Mouse (Mus musculus): Measurements from ENCODE around the gene Gba2. TPM values are rescaled to one million over a fixed set of nuclear protein-coding genes. Genes with fewer than 3 reads are reported as not detected.
"Not testable (repeated sequence)": the region's sequence is repeated elsewhere in the genome, so short reads cannot be mapped to it uniquely, and the experiment has no call there.

Gene Gba2
- 10 to 100 TPM; 67.8 to 71.5 TPM for total RNA-seq (2021)
- long read RNA-seq, experiment 1, transcript Gba2-201 (17 exons, 3,544 nt), result major isoform, 124 of 184 reads
- long read RNA-seq, experiment 1, partial matches to known transcripts, result 38 of 184 reads
- long read RNA-seq, experiment 1, other reads (novel, unspliced or antisense), result 22 of 184 reads
- long read RNA-seq, experiment 2, transcript Gba2-201 (17 exons, 3,544 nt), result major isoform, 84 of 143 reads
- long read RNA-seq, experiment 2, partial matches to known transcripts, result 30 of 143 reads
- long read RNA-seq, experiment 2, other reads (novel, unspliced or antisense), result 29 of 143 reads

GRCm38 (mm10) chr4:43578376-43579204, at the start of gene Gba2, which contains the start of gene Rgp1:
Gene Gba2, minus strand, starts transcription at chr4:43578873.
Gene Rgp1, plus strand, starts transcription at chr4:43578715.
- intact Hi-C loops (cut with DNase I), result no loop called here
- DNase-seq (ENCODE audit: low spot score in 2 of 2), result peak; percentile 60 to 83

GRCm38 (mm10) chr4:43620146-43620778, 41.6 kb upstream of the Gba2 start:
- DNase-seq (ENCODE audit: low spot score in 2 of 2), result no peak
- intact Hi-C loops (cut with DNase I), result no loop called here

GRCm38 (mm10) chr4:43613060-43613730, 34.5 kb upstream of the Gba2 start:
- no peak for DNase-seq (ENCODE audit: low spot score in 2 of 2)
- intact Hi-C loops (cut with DNase I), result no loop called here

GRCm38 (mm10) chr4:43612534-43612933, 33.9 kb upstream of the Gba2 start:
- no peak for DNase-seq (ENCODE audit: low spot score in 2 of 2)
- intact Hi-C loops (cut with DNase I), result no loop called here

- intact Hi-C loops (cut with DNase I), result no loop called here
Measured at GRCm38 (mm10) chr4:43604751-43605685, 26.3 kb upstream of the Gba2 start.

GRCm38 (mm10) chr4:43604099-43604498, 25.4 kb upstream of the Gba2 start:
- intact Hi-C loops (cut with DNase I), result no loop called here
- no peak for DNase-seq (ENCODE audit: low spot score in 2 of 2)

More at GRCm38 (mm10) chr4:43604751-43605685, 26.3 kb upstream of the Gba2 start:
- no peak for DNase-seq (ENCODE audit: low spot score in 2 of 2)

- no peak for DNase-seq (ENCODE audit: low spot score in 2 of 2)
- intact Hi-C loops (cut with DNase I), result no loop called here
Measured at GRCm38 (mm10) chr4:43600195-43600934, 21.7 kb upstream of the Gba2 start.

GRCm38 (mm10) chr4:43598650-43599380, 20.1 kb upstream of the Gba2 start:
- DNase-seq (ENCODE audit: low spot score in 2 of 2), result no peak
- intact Hi-C loops (cut with DNase I), result no loop called here

- intact Hi-C loops (cut with DNase I), result no loop called here
- no peak for DNase-seq (ENCODE audit: low spot score in 2 of 2)
Measured at GRCm38 (mm10) chr4:43598200-43598599, 19.5 kb upstream of the Gba2 start.

- DNase-seq (ENCODE audit: low spot score in 2 of 2); intact Hi-C loops (cut with DNase I): not testable (repeated sequence)
Measured at GRCm38 (mm10) chr4:43596597-43596996, 17.9 kb upstream of the Gba2 start.

GRCm38 (mm10) chr4:43593453-43593852, 14.8 kb upstream of the Gba2 start:
- intact Hi-C loops (cut with DNase I), result no loop called here
- DNase-seq (ENCODE audit: low spot score in 2 of 2), result no peak

- DNase-seq (ENCODE audit: low spot score in 2 of 2), result no peak
- intact Hi-C loops (cut with DNase I), result no loop called here
Measured at GRCm38 (mm10) chr4:43591961-43592360, 13.3 kb upstream of the Gba2 start.

- DNase-seq (ENCODE audit: low spot score in 2 of 2), result no peak
- intact Hi-C loops (cut with DNase I), result no loop called here
Measured at GRCm38 (mm10) chr4:43591543-43591942, 12.9 kb upstream of the Gba2 start.

GRCm38 (mm10) chr4:43587681-43588080, 9.0 kb upstream of the Gba2 start:
- DNase-seq (ENCODE audit: low spot score in 2 of 2), result no peak

GRCm38 (mm10) chr4:43586411-43586810, 7.7 kb upstream of the Gba2 start:
- DNase-seq (ENCODE audit: low spot score in 2 of 2), result no peak
- intact Hi-C loops (cut with DNase I), result no loop called here

More at GRCm38 (mm10) chr4:43587681-43588080, 9.0 kb upstream of the Gba2 start:
- intact Hi-C loops (cut with DNase I), result no loop called here

- no peak for DNase-seq (ENCODE audit: low spot score in 2 of 2)
- intact Hi-C loops (cut with DNase I), result no loop called here
Measured at GRCm38 (mm10) chr4:43585682-43586081, 7.0 kb upstream of the Gba2 start.
